Mouse (Mus musculus) ES-E14 (cell line): Measurements from ENCODE around the gene Cyp2w1. TPM values are rescaled to one million over a fixed set of nuclear protein-coding genes. Genes with fewer than 3 reads are reported as not detected.

ENCODE experiments used
- DNase-seq: peaks from one replicate; pipeline ENCODE4 v3.0.0-alpha.2; 2013; ENCODE audit warnings: low read depth, low spot score
- H3K27ac ChIP-seq: 2 replicates; pipeline ENCODE4 v1.5.1; 2012; ENCODE audit warnings: low read depth, mild to moderate bottlenecking, low read length, moderate library complexity, mixed read lengths; ENCODE audit not compliant: poor library complexity, insufficient read depth, severe bottlenecking
- H3K36me3 ChIP-seq: 2 replicates; pipeline ENCODE4 v1.6.1; 2012; ENCODE audit warnings: mild to moderate bottlenecking, low read length, moderate library complexity, mixed read lengths; ENCODE audit not compliant: control insufficient read depth, poor library complexity, insufficient read depth, severe bottlenecking
- H3K4me1 ChIP-seq, 2 experiments: fragments of 150-350 bp in 1 of 2; sonication (generic) in 1 of 2; 2 replicates each; pipeline ENCODE4 v1.6.1; 2012; ENCODE audit warnings: low read length in 2 of 2, mild to moderate bottlenecking in 1 of 2, mixed read lengths in 1 of 2; ENCODE audit not compliant: control insufficient read depth in 2 of 2, insufficient read depth in 2 of 2, poor library complexity in 1 of 2
- H3K4me3 ChIP-seq, 2 experiments: fragments of 150-350 bp in 1 of 2; sonication (generic) in 1 of 2; 2 replicates each; pipeline ENCODE4 v1.5.1; 2012; ENCODE audit warnings: low read length in 2 of 2, low read depth in 1 of 2, mild to moderate bottlenecking in 1 of 2, mixed read lengths in 1 of 2; ENCODE audit not compliant: insufficient read depth in 1 of 2, poor library complexity in 1 of 2, severe bottlenecking in 1 of 2
- H3K9ac ChIP-seq: 2 replicates; pipeline ENCODE4 v1.6.1; 2012; ENCODE audit warnings: low read depth, mild to moderate bottlenecking, low read length, mixed read lengths; ENCODE audit not compliant: poor library complexity, insufficient read depth, severe bottlenecking
- H3K9me3 ChIP-seq: fragments of 150-350 bp; sonication (generic); 2 replicates; pipeline ENCODE4 v1.6.1; 2012; ENCODE audit warnings: low read depth, mild to moderate bottlenecking, low read length; ENCODE audit not compliant: control insufficient read depth, insufficient read depth
- CHD2 ChIP-seq: IDR thresholded peaks from 2 replicates; pipeline ENCODE4 v1.6.1; 2014; ENCODE audit warnings: mild to moderate bottlenecking, low read depth, low read length, inconsistent platforms
- HCFC1 ChIP-seq: IDR thresholded peaks from 2 replicates; pipeline ENCODE4 v1.6.1; 2012; ENCODE audit warnings: low read length, inconsistent platforms, borderline replicate concordance; ENCODE audit not compliant: insufficient read depth
- MAFK ChIP-seq: IDR thresholded peaks from 2 replicates; pipeline ENCODE4 v1.6.1; 2014; ENCODE audit warnings: mild to moderate bottlenecking, low read depth, low read length, inconsistent platforms; ENCODE audit not compliant: insufficient read depth
- ZC3H11A ChIP-seq: IDR thresholded peaks from 2 replicates; pipeline ENCODE4 v1.6.1; 2012; ENCODE audit warnings: low read depth, mild to moderate bottlenecking, inconsistent platforms, low read length, borderline replicate concordance
- ZNF384 ChIP-seq: IDR thresholded peaks from 2 replicates; pipeline ENCODE4 v1.6.1; 2012; ENCODE audit warnings: low read depth, low read length, inconsistent platforms
- in situ Hi-C, 2 experiments: fragments of 600-800 bp; cut with MboI; formaldehyde crosslinking; loops; one replicate each; pipeline ENCODE4 v1.15.1; 2025; ENCODE audit warnings: low sequenced_read_pairs in 2 of 2, inconsistent platforms in 1 of 2; ENCODE audit not compliant: unreplicated experiment in 2 of 2
- total RNA-seq: library from RNA; depleted of rRNA; stranded (reverse); fragments of 300-350 nt; gene quantifications from 2 replicates; pipeline ENCODE4 v1.2.3, GENCODE M21; 2012

Cyp2w1 gene
- total RNA-seq, 1 experiment = not detected

DNA sequence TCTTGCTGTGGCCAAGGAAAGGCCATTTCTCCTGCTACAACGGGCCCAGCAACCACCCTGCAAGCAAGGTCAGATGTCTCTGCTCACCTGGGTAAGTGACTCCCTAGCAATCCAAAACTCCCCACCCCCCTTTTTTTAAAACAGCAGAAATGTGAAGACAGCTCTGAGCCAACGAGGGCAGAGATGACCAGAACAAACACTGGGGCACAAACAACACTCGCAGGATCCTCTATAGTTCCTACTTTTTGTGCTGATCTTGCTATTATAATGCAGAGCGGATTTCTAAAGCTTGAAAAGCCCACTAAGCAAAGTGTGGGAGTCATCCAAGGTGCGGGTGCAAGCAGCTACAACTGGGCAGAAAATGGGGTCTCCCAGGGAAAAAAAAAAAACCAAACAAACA, 18.7 kb downstream of the Cyp2w1 start:
- Histone ChIP-seq H3K27ac (no peak overlapping the region), H3K4me3 (no peak overlapping the region), H3K36me3 (no peaks in the 10 kb centered on the region), H3K9ac (peak overlapping the region; percentile 84; the same call in 1 of the 2 replicates), H3K9me3 (no peaks in the 10 kb centered on the region), H3K4me1 (peaks cover 2 to 25% of the 10 kb centered on the region in 2 experiments; a peak in 3 of 4 replicates)
- TF ChIP-seq ZNF384 = no peak
- TF ChIP-seq MAFK = peak; percentile 56; the same call in 1 of the 2 replicates
- TF ChIP-seq HCFC1 = no peak
- in situ Hi-C loops = no loop called here
- no peak for DNase-seq

DNA sequence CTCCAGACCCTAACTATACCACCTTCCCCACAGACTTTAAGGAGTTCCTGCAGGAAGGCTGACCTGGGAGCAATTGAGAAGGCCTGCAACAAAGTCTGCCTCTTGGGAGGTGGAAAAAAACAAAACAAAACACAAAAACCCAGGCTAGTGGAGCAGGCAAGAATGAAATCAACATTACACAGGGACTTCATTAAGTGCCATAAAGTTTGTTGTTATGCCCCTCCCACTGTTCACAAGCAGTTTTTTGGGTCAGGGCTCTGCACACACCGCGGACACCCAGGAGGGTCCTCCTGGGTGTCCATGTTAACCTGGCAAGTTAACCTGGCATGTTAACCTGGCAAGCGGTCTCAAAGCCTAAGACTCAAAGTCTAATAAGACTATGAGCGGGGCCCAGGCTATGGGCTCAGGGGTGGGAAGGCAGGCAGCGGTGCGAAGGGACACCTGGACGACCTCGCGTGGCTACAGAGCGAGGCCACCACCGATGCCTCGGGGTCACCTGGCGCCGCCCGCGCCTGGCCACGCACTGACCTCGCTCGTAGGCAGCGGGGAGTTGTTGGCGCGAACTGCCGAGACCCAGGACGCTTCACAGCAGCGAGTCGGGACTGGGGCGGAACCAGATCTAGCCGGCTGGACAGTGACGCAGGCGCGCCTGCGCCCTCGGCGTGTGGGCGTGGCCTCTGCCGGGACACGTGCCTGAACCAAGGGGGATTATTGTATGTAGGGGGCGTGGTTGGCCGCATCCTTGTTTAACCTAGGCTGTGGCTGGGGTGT, 19.4 kb downstream of the Cyp2w1 start:
- Histone ChIP-seq H3K4me1 (peaks cover 2 to 21% of the 10 kb centered on the region in 2 experiments; a peak in 3 of 4 replicates), H3K27ac (peak overlapping the region; percentile 9; the same call in 1 of the 2 replicates), H3K9ac (peak overlapping the region; percentile 84), H3K36me3 (no peaks in the 10 kb centered on the region), H3K9me3 (no peaks in the 10 kb centered on the region), H3K4me3 (peak overlapping the region; percentile 69 to 77)
- peak; percentile 83 for DNase-seq
- TF ChIP-seq CHD2 = no peak
- in situ Hi-C loops = no loop called here

DNA sequence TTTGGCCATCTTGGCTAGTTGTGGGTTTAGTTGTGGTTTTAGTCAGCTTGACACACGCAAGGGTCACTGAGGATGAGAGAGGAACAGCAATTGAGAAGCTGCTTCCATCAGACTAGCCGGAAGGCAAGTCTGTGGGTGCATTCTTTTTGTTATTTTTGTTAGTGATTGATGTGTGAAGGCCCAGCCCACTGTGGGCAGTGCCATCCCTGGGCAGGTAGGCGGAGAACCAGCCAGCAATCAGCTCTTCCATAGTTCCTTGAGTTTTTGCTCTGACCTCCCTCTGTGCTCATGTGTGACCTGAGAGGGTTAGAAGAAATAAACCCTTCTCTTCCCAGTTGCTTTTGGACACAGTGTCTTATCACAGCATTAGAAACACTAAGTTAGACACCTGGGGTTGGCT, 20.7 kb downstream of the Cyp2w1 start:
- TF ChIP-seq ZNF384 (no peak), MAFK (no peak), ZC3H11A (no peak), CHD2 (no peak), HCFC1 (no peak)
- DNase-seq = no peak
- peaks cover 2 to 18% of the 10 kb centered on the region in 2 experiments; a peak in 3 of 4 replicates for H3K4me1 ChIP-seq
- no peaks in the 10 kb centered on the region for H3K9me3 ChIP-seq
- H3K4me3 ChIP-seq = no peak overlapping the region
- in situ Hi-C loops = no loop called here
- H3K27ac ChIP-seq = no peak overlapping the region
- no peaks in the 10 kb centered on the region for H3K36me3 ChIP-seq
- no peak overlapping the region for H3K9ac ChIP-seq

DNA sequence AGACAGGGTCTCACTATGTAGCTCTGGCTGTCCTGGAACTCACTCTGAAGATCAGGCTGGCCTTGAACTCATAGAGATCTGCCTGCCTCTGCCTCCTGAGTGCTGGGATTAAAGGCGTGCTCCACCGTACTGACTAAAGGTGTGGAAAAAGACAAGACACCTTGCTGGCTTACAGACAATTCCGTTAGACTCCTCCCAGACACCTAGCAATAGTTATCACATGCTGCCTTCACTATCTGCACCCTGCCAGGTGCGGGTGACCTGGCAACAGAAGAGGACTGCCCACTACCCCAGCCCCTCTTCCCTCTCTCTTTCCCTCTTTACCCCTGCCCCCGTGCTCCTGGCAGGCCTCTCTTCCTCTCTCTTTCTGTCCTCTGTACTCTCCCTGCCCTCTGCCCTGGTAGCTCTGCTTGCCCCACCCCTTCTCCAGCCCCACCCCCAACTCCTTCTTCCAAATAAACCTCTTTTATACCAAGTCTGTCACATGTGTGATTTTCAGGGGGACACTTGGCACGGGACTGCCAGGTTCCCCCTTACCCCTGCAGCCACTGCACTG, 21.6 kb downstream of the Cyp2w1 start:
- no peak for DNase-seq
- Histone ChIP-seq H3K36me3 (no peaks in the 10 kb centered on the region), H3K9ac (no peak overlapping the region), H3K4me3 (no peak overlapping the region), H3K4me1 (peaks cover 2 to 20% of the 10 kb centered on the region in 2 experiments; a peak in 3 of 4 replicates), H3K27ac (no peak overlapping the region), H3K9me3 (no peaks in the 10 kb centered on the region)
- in situ Hi-C loops = no loop called here
- no peak for TF ChIP-seq HCFC1
- no peak for TF ChIP-seq ZC3H11A
- no peak for TF ChIP-seq ZNF384
- no peak for TF ChIP-seq MAFK
- no peak for TF ChIP-seq CHD2
